Mouse (Mus musculus): ENCODE results near the gene Alkbh2. TPM values are rescaled to one million over a fixed set of nuclear protein-coding genes. Genes with fewer than 3 reads are reported as not detected.

The Alkbh2 gene
- polyA plus RNA-seq, 1 experiment from 2014 or later, result 10.9 TPM

DNA sequence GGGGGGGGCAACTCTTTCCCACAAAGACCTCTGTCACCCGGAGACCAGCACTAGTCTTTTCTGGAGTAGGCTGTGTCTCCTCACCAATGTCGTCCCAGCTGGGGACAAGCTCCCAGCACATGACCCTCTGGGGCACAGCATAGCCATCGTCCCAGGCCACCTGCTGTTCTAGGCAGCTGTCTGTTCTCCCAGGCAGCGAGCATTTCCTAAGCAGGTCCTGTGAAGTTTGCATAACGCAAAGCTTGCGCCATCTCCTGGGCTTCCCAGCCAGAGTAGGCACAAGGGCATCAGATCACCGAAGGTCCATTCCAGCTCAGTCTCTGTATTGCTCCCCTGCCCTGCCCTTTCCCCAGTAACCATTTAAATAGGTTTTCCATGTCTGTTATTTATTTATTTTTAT, 29.2 kb upstream of the Alkbh2 start:
- no peaks in the 10 kb centered on the region for H3K9me3 ChIP-seq
- H3K27me3 ChIP-seq (replicated peaks), result no peaks in the 10 kb centered on the region
- no peak overlapping the region for H3K4me2 ChIP-seq (replicated peaks)
- no peak overlapping the region for H3K27ac ChIP-seq
- no peak for ATAC-seq (ENCODE audit: low FRiP score, low read depth)
- no peak overlapping the region for H3K4me3 ChIP-seq
- H3K4me1 ChIP-seq, result peaks cover 4% of the 10 kb centered on the region; the same call in 1 of the 2 replicates
- no peak overlapping the region for H3K9ac ChIP-seq
- 49% methylated on average over 7 of the region's 7 CpGs for WGBS
- H3K36me3 ChIP-seq, result no peaks in the 10 kb centered on the region

DNA sequence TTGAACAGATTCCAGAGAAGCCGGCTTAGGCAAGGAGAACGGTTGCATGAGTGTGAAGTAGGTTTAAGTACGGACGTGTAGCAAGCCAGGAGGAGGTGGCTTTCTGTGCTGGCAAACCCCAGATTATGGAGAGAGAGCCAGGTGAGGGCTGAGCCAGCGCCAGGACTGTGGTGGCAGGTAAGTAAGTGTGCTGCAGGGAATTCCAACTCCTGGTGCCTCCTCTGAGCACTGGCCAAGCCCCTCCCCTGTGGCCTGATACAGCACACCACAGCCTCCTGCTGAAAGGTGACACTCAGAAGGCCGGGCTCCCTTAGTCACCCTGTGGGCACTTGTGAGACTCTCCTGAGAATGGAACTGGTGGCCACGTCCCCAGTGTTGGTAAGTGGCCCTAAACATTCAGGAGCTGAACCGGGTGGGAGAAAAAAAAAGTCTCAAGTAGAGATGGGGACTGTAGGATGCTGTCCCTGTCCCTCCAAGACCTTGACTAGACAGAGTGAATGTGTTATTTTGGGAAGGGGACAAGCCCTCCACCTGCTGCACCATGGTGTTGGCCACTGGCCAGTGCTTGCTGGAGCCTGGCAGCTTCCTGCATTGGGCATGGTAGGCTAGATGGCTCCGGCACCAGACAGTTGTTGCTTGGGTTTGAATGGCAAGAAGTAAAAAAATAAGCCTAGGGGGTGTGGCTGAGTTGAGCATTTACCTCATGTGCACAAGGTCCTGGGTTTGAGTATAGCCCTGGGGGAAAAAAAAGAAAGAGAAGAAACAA, 27.3 kb upstream of the Alkbh2 start:
- H3K4me2 ChIP-seq (replicated peaks), result no peak overlapping the region
- H3K27me3 ChIP-seq (replicated peaks), result no peaks in the 10 kb centered on the region
- peaks cover 4% of the 10 kb centered on the region; the same call in 1 of the 2 replicates for H3K4me1 ChIP-seq
- H3K4me3 ChIP-seq, result no peak overlapping the region
- no peaks in the 10 kb centered on the region for H3K36me3 ChIP-seq
- no peak overlapping the region for H3K9ac ChIP-seq
- WGBS, result 72% methylated on average over 9 of the region's 9 CpGs
- no peak for ATAC-seq (ENCODE audit: low FRiP score, low read depth)
- no peak overlapping the region for H3K27ac ChIP-seq
- no peaks in the 10 kb centered on the region for H3K9me3 ChIP-seq

DNA sequence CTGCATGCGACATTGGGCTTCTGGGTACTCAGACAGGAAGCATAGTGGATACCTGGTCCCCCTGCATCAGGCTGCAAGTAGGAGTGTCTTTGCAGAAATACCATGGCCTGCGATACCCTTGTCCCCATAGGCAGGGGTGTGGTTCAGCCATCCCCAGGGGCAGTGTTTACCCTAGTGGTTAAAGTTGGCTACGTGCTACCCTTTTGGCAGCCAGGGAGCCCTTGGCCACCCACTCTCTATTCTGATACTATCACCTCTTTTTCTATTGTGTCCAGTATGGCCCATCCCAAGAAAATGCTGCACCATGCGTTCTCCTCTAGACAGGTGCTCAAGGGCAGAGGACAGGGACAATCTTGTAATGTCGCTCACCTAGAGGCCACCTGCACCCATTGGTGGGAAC, 26.7 kb upstream of the Alkbh2 start:
- Histone ChIP-seq H3K4me2 (replicated peaks) (no peak overlapping the region), H3K4me1 (peaks cover 4% of the 10 kb centered on the region; the same call in 1 of the 2 replicates), H3K27me3 (replicated peaks) (no peaks in the 10 kb centered on the region), H3K4me3 (no peak overlapping the region), H3K36me3 (no peaks in the 10 kb centered on the region), H3K27ac (no peak overlapping the region), H3K9ac (no peak overlapping the region), H3K9me3 (no peaks in the 10 kb centered on the region)
- ATAC-seq (ENCODE audit: low FRiP score, low read depth), result no peak
- WGBS, result 79% methylated on average over 5 of the region's 5 CpGs

DNA sequence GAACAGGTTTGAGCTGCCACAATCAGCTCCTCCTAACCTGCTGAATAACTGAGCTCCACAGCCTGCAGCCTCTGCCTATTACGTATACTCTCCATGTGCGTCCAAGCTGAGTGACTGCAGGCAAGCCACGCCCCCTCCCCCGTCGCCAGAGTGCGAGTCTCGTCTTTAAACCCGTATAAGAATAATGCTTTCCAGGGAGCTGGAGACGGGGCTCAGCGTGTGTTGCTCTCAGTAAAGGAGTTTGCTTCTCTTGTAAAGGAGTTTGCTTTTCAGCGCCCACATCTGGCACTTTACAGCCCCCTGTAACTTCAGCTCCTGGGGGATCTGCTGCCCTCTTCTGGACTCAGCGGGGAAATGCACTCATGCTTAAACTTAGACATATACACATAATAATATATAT, 25.5 kb upstream of the Alkbh2 start:
- no peak overlapping the region for H3K27ac ChIP-seq

DNA sequence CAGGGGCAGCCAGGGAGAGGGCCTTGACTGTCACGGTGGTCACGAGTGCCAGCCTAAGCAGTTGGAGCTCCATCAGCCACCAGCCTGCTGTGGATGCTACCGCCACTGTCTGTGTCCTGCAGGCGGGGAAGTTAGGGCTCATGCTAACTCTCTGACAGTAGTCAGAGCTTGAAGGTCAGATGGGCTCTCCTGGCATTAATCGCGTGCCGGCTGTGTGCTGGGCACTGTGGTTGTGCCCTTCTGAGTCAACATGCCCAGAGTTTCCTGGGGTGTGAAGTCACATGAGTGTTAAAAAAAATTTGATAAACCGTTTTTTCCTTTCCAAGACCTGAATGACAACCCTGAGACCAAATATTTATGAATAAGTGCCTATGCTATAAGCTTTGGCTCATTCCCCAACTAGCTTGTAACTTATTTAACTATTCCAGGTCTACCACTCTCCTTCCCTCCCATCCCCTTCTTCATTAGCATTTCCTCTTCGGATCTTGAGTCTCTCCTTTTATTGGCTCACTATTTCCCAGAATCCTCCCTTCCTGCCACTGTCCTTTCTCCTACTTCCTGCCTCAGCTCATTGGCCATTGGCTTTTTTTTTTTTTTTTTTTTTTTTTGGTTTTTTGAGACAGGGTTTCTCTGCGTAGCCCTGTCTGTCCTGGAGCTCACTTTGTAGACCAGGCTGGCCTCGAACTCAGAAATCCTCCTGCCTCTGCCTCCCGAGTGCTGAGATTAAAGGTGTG, 24.5 kb upstream of the Alkbh2 start:
- 89% methylated on average over 12 of the region's 12 CpGs for WGBS
- Histone ChIP-seq H3K36me3 (no peaks in the 10 kb centered on the region), H3K27ac (no peak overlapping the region), H3K9ac (no peak overlapping the region), H3K4me3 (no peak overlapping the region), H3K9me3 (no peaks in the 10 kb centered on the region), H3K4me2 (replicated peaks) (no peak overlapping the region), H3K27me3 (replicated peaks) (no peaks in the 10 kb centered on the region), H3K4me1 (peaks cover 4% of the 10 kb centered on the region; the same call in 1 of the 2 replicates)
- no peak for ATAC-seq (ENCODE audit: low FRiP score, low read depth)

More for the DNA sequence above, 25.5 kb upstream of the Alkbh2 start:
- Histone ChIP-seq H3K4me1 (peaks cover 4% of the 10 kb centered on the region; the same call in 1 of the 2 replicates), H3K9ac (no peak overlapping the region), H3K4me3 (peak overlapping the region; percentile 9; the same call in 1 of the 2 replicates), H3K27me3 (replicated peaks) (no peaks in the 10 kb centered on the region), H3K36me3 (no peaks in the 10 kb centered on the region), H3K4me2 (replicated peaks) (peak overlapping the region; percentile 43), H3K9me3 (no peaks in the 10 kb centered on the region)
- 5% methylated on average over 12 of the region's 12 CpGs for WGBS
- ATAC-seq (ENCODE audit: low FRiP score, low read depth), result no peak

DNA sequence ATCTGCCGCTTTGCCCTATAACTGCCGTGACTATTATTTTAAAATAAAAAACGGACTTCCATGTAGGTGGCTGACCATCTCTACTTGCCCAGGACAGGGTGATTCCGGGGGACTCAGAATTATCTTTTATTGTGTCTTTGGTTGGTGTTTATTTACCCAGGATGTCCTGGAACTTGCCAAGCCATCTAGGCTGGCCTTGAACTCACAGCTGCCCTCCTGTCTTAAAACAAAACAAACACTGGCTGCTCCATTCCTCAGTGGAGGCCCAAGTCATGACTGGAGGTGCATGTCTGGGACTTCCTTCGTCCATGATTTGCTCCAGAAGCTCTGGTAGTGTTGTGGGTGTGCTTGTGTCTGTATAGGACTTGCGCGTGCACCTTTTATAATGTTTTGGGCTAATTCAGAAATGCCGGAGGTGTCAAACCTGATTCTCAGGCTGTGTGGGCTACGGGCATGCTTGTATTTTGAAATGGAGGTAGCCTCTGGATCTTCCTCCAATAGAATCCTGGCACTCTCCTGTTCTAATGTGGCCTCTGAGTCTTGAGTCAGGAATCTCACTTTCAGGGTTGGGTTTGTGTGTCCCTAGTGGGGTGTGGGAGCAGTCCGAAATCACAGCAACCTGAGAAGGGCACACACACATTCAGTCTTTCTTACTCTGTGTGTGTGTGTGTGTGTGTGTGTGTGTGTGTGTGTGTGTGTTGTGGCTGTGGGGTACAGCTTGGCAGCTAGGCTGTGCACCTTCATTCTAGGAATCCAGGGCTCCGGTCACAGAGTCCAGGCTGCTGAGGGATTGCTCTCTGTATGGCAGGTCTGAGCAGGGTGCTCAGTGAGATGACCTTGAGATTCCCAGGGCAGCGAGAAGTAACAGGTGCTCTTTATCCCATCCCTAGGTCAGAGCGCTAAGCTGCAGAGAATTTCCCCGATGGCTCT, 19.3 kb upstream of the Alkbh2 start:
- no peak overlapping the region for H3K4me3 ChIP-seq
- no peaks in the 10 kb centered on the region for H3K27me3 ChIP-seq (replicated peaks)
- no peaks in the 10 kb centered on the region for H3K36me3 ChIP-seq
- H3K4me2 ChIP-seq (replicated peaks), result no peak overlapping the region
- no peak overlapping the region for H3K9ac ChIP-seq
- WGBS, result 88% methylated on average over 14 of the region's 14 CpGs
- no peak overlapping the region for H3K27ac ChIP-seq
- no peaks in the 10 kb centered on the region for H3K9me3 ChIP-seq
- no peak for ATAC-seq (ENCODE audit: low FRiP score, low read depth)
- peaks cover 10% of the 10 kb centered on the region for H3K4me1 ChIP-seq

DNA sequence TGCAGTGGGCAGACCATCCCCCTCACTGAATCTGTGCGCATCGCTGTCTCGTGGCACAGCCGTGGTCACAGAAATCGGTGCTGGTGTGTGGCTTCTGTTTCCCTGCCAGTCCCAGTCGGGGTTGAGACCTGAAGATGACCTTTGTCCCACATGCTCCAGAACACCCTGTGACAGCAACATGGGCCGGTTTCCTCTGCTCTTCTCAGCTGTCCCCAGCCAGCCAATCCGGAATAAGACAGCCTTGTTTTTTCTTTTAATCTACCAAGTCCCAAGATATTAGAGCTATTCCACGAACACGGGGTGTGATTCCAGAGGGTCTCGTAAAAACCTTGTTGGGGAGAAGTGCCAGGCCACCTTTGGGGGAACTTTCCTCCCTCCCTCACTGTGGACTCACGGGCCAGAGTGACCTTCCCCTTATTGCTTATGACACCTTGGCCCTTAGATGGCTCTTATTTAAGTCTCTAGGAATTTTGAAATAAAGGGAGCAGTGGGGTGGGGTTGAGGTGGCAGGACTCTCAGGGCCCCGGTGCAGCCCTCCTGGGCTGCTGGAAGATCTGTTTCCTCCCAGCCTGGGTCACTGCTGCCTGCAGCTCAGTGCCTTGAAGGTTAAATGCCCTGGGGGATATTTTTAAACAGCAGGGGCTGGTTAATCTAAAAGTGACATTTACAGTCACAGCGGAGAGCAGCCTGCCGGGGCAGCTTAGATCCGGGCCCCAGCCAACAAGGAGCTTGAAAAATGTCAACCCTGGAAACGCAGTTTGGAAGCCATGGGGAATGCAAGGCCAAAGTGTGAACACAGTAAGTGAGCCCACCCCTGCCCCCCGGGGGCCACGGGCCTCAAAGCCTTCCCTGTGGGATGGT, 18.2 kb upstream of the Alkbh2 start, which contains the start of gene Acacb:
Acacb (plus strand) TSS at position 508 of the 861 bp plus-strand sequence.
- H3K9ac ChIP-seq, result no peak within 1 kb of the TSS
- 48% methylated on average over 19 of the region's 19 CpGs for WGBS
- H3K9me3 ChIP-seq, result no peaks in the 10 kb centered on the region
- H3K36me3 ChIP-seq, result no peaks in the 10 kb centered on the region
- no peak for ATAC-seq (ENCODE audit: low FRiP score, low read depth)
- H3K27me3 ChIP-seq (replicated peaks), result no peaks in the 10 kb centered on the region
- H3K27ac ChIP-seq, result no peak within 1 kb of the TSS
- no peak within 1 kb of the TSS for H3K4me3 ChIP-seq
- peaks cover 10% of the 10 kb centered on the region for H3K4me1 ChIP-seq
- no peak within 1 kb of the TSS for H3K4me2 ChIP-seq (replicated peaks)

DNA sequence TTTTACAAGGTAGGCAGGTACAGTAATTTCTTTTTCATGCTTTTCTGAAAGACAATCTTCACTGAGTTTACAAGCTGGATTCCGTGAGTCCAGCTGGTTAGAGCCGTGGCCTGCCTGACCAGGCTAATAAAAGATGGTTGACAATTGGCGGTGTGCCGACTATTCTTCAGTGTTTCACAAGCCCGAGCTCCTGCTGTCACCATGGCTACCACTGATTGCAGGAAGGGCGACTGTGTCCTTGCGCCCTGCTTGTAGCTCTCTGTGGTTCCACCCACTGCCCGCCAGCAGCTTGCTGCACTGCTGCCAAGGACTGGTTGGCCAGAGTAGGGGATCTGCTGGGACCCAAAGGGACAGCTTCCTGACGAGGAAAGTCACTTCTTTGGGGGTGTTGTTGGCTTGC, 11.2 kb upstream of the Alkbh2 start:
- no peak overlapping the region for H3K9ac ChIP-seq
- H3K9me3 ChIP-seq, result no peaks in the 10 kb centered on the region
- H3K4me3 ChIP-seq, result no peak overlapping the region
- peak overlapping the region; percentile 50 for H3K27ac ChIP-seq
- peak overlapping the region; percentile 42 for H3K4me2 ChIP-seq (replicated peaks)
- 10% methylated on average over 9 of the region's 9 CpGs for WGBS
- H3K27me3 ChIP-seq (replicated peaks), result no peaks in the 10 kb centered on the region
- 0 out of 2 replicates have a peak, but pooled peaks cover 4% of the 10 kb centered on the region for H3K36me3 ChIP-seq
- H3K4me1 ChIP-seq, result peaks cover 25% of the 10 kb centered on the region
- peak; percentile 86 for ATAC-seq (ENCODE audit: low FRiP score, low read depth)

DNA sequence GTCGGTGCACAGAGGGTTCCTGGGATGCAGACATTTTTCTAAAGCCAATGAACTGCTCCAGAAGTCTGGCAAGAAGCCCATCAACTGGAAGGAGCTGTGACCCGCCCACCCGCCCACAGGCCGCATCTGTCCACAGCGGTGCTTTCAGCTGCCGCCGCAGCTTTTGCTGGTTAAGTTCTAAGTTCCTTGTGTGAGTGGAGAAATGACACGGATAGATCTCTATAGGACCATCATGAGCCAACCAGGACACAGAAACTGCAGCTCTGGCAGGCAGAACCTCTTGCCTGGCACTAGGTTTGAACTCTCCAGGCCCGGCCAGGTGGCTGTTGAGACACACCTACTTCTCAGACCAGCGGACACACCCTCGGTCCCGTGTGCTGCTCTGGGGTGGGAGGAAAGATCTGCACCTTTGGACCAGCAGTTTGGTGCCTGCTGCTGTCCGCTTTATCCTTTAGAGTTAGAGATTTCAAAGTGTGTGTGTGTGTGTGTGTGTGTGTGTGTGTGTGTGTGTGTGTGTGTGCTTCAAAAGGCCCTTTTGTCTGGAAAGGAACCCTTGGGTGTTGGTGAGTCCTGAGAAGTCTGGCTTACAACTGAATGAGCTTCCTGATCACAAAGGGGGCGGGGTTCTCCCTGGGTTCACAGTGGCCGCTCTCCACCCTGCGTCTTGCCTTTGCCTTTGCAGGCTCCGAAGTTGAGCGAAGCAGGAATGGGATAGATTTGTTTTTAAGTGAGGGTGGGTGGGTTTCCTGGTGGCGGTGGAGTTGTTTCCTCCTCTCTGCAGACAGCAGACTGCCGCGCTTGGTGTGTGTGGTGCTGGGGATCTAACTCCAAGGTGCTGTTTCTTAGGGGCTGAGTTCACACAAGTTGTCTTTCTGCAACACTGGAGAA, 10.5 kb upstream of the Alkbh2 start:
- Histone ChIP-seq H3K9me3 (no peaks in the 10 kb centered on the region), H3K36me3 (0 out of 2 replicates have a peak, but pooled peaks cover 4% of the 10 kb centered on the region), H3K4me1 (peaks cover 25% of the 10 kb centered on the region), H3K27ac (peak overlapping the region; percentile 50), H3K9ac (no peak overlapping the region), H3K4me3 (no peak overlapping the region), H3K27me3 (replicated peaks) (no peaks in the 10 kb centered on the region), H3K4me2 (replicated peaks) (peak overlapping the region; percentile 42)
- 64% methylated on average over 21 of the region's 21 CpGs for WGBS
- 0 out of 2 replicates have a peak, but pooled peaks have one; percentile 54 for ATAC-seq (ENCODE audit: low FRiP score, low read depth)

DNA sequence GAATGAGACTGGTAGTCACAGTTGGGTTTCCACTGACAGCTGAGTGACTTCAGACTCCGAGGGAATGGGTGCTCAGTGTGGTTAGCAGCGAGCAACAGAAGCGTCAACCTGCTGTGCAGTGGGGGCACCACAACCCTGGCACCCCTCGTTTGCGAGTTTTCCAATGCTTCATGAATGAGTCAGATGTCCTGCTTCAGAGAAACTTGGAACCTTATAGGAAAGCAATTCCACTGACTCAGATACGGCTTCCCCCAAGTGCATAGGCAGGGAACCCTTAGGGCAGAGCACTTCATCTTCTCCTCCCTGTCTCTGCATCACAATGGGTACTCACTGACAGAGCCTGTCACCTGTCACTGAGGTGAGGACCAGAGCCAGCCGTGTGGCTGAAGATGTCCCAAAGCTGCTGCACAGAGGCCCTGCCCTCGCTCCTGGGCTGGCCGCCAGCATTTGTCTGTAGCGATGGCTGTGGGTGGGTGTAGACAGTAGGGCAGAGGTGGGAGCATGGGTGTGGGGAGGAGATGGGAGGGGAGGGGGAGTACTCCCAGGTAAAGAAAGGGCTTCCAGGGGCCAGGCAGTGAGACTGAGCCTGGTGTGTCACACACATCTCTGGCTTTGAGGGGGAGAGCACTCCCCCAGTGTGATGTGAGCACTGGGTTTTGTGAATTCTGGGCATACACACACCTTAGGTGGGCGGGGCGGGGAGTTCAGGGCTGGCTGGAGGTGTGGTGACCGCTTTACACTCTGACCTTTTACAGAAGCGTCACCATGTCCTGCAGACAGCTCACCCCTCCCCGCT, 9.7 kb upstream of the Alkbh2 start:
- Histone ChIP-seq H3K9me3 (no peaks in the 10 kb centered on the region), H3K27me3 (replicated peaks) (no peaks in the 10 kb centered on the region), H3K4me3 (no peak overlapping the region), H3K4me2 (replicated peaks) (no peak overlapping the region), H3K36me3 (0 out of 2 replicates have a peak, but pooled peaks cover 4% of the 10 kb centered on the region), H3K4me1 (peaks cover 25% of the 10 kb centered on the region), H3K9ac (no peak overlapping the region), H3K27ac (no peak overlapping the region)
- ATAC-seq (ENCODE audit: low FRiP score, low read depth), result no peak
- 89% methylated on average over 15 of the region's 15 CpGs for WGBS
